Mouse (Mus musculus) limb, embryonic 10.5 days (tissue): ENCODE measurements at regions not wholly inside any gene's neighbourhood (a gene's known extent, or its start where the extent isn't known, plus 50 kb on each side); places are given as distances from the start of the nearest gene placed in this dataset.
A peak's percentile ranks its signal among the peaks of the same experiment; 100 is the strongest.
"Not testable (repeated sequence)": the region's sequence is repeated elsewhere in the genome, so short reads cannot be mapped to it uniquely, and the experiment has no call there.

Source experiments
- DNase-seq: peaks from one replicate; pipeline ENCODE4 v3.0.0-alpha.2; 2017; ENCODE audit warnings: low spot score
- H3K27ac ChIP-seq: fragments of 300-500 bp; sonication (generic); 2 replicates; pipeline ENCODE4 v1.5.1; 2016; ENCODE audit warnings: mild to moderate bottlenecking
- H3K27me3 ChIP-seq: fragments of 300-500 bp; sonication (generic); 2 replicates; pipeline ENCODE4 v1.6.1; 2016; ENCODE audit warnings: low read depth, mild to moderate bottlenecking; ENCODE audit not compliant: poor library complexity, severe bottlenecking
- H3K36me3 ChIP-seq: fragments of 300-500 bp; sonication (generic); 2 replicates; pipeline ENCODE4 v1.6.1; 2016; ENCODE audit warnings: mild to moderate bottlenecking, moderate library complexity
- H3K4me1 ChIP-seq: fragments of 300-500 bp; sonication (generic); 2 replicates; pipeline ENCODE4 v1.6.1; 2016
- H3K4me3 ChIP-seq: fragments of 300-500 bp; sonication (generic); 2 replicates; pipeline ENCODE4 v1.5.1; 2016; ENCODE audit warnings: mild to moderate bottlenecking, moderate library complexity
- H3K9me3 ChIP-seq: fragments of 300-500 bp; sonication (generic); replicated peaks from 2 replicates; pipeline ENCODE4 v1.6.1; 2016; ENCODE audit warnings: mild to moderate bottlenecking
- WGBS: fragments of 180-500 bp; shearing (Covaris S2); methylation state at CpG from one replicate; pipeline ENCODE4 v1.1.7; 2016; 5-methylcytosine and 5-hydroxymethylcytosine counted together

GRCm38 (mm10) chr4:110094541-110094940 is 116.7 kb downstream of the Dmrta2 start:
- WGBS: 89% methylated on average over 1 of the region's 1 CpGs
- Histone ChIP-seq H3K4me3 (no peak overlapping the region), H3K27ac (no peak overlapping the region), H3K27me3 (no peaks in the 10 kb centered on the region), H3K4me1 (0 out of 2 replicates have a peak, but pooled peaks cover 3% of the 10 kb centered on the region), H3K9me3 (no peaks in the 10 kb centered on the region), H3K36me3 (no peaks in the 10 kb centered on the region)
- no peak for DNase-seq

GRCm38 (mm10) chr4:110095760-110096593 is 118.1 kb downstream of the Dmrta2 start:
- 80% methylated on average over 11 of the region's 11 CpGs for WGBS
- H3K27ac ChIP-seq: no peak overlapping the region
- DNase-seq: no peak
- no peak overlapping the region for H3K4me3 ChIP-seq
- H3K4me1 ChIP-seq: 0 out of 2 replicates have a peak, but pooled peaks cover 3% of the 10 kb centered on the region
- H3K36me3 ChIP-seq: no peaks in the 10 kb centered on the region
- H3K27me3 ChIP-seq: no peaks in the 10 kb centered on the region
- no peaks in the 10 kb centered on the region for H3K9me3 ChIP-seq

GRCm38 (mm10) chr4:110104119-110104518 is 126.3 kb downstream of the Dmrta2 start:
- WGBS: 95% methylated on average over 7 of the region's 7 CpGs
- not testable (repeated sequence) for H3K27me3 ChIP-seq, H3K27ac ChIP-seq, H3K36me3 ChIP-seq, H3K4me1 ChIP-seq, H3K9me3 ChIP-seq, H3K4me3 ChIP-seq, DNase-seq

GRCm38 (mm10) chr4:110106620-110107243 is 128.9 kb downstream of the Dmrta2 start:
- H3K4me3 ChIP-seq: no peak overlapping the region
- H3K4me1 ChIP-seq: no peaks in the 10 kb centered on the region
- no peaks in the 10 kb centered on the region for H3K9me3 ChIP-seq
- 84% methylated on average over 7 of the region's 7 CpGs for WGBS
- no peak overlapping the region for H3K27ac ChIP-seq
- no peaks in the 10 kb centered on the region for H3K27me3 ChIP-seq
- no peaks in the 10 kb centered on the region for H3K36me3 ChIP-seq
- no peak for DNase-seq

- H3K9me3 ChIP-seq: no peaks in the 10 kb centered on the region
- peaks cover 33% of the 10 kb centered on the region for H3K4me1 ChIP-seq
- H3K27ac ChIP-seq: no peak overlapping the region
- no peaks in the 10 kb centered on the region for H3K36me3 ChIP-seq
- 21% methylated on average over 9 of the region's 9 CpGs for WGBS
- 0 out of 2 replicates have a peak, but pooled peaks cover 6% of the 10 kb centered on the region for H3K27me3 ChIP-seq
- no peak overlapping the region for H3K4me3 ChIP-seq
- DNase-seq: peak; percentile 78
Observed at GRCm38 (mm10) chr4:110119438-110119837, 141.6 kb downstream of the Dmrta2 start.

GRCm38 (mm10) chr4:110119874-110120273 is 142.0 kb downstream of the Dmrta2 start:
- H3K9me3 ChIP-seq: no peaks in the 10 kb centered on the region
- 0 out of 2 replicates have a peak, but pooled peaks cover 6% of the 10 kb centered on the region for H3K27me3 ChIP-seq
- WGBS: 23% methylated on average over 3 of the region's 3 CpGs
- H3K4me1 ChIP-seq: peaks cover 34% of the 10 kb centered on the region
- H3K36me3 ChIP-seq: no peaks in the 10 kb centered on the region
- no peak overlapping the region for H3K27ac ChIP-seq
- DNase-seq: no peak
- H3K4me3 ChIP-seq: no peak overlapping the region

- Histone ChIP-seq H3K4me1 (peaks cover 43% of the 10 kb centered on the region), H3K9me3 (no peaks in the 10 kb centered on the region), H3K4me3 (no peak overlapping the region), H3K27me3 (0 out of 2 replicates have a peak, but pooled peaks cover 6% of the 10 kb centered on the region), H3K36me3 (no peaks in the 10 kb centered on the region), H3K27ac (no peak overlapping the region)
- 29% methylated on average over 9 of the region's 9 CpGs for WGBS
- DNase-seq: no peak
Observed at GRCm38 (mm10) chr4:110120761-110121160, 142.9 kb downstream of the Dmrta2 start.

GRCm38 (mm10) chr4:110121447-110121846 is 143.6 kb downstream of the Dmrta2 start:
- 29% methylated on average over 5 of the region's 5 CpGs for WGBS
- Histone ChIP-seq H3K36me3 (no peaks in the 10 kb centered on the region), H3K4me3 (no peak overlapping the region), H3K27ac (peak overlapping the region; percentile 26), H3K27me3 (0 out of 2 replicates have a peak, but pooled peaks cover 6% of the 10 kb centered on the region), H3K9me3 (no peaks in the 10 kb centered on the region), H3K4me1 (peaks cover 49% of the 10 kb centered on the region)
- DNase-seq: no peak

- H3K36me3 ChIP-seq: no peaks in the 10 kb centered on the region
- peak overlapping the region; percentile 5; the same call in 1 of the 2 replicates for H3K4me3 ChIP-seq
- H3K9me3 ChIP-seq: no peaks in the 10 kb centered on the region
- H3K4me1 ChIP-seq: peaks cover 57% of the 10 kb centered on the region
- WGBS: 16% methylated on average over 6 of the region's 6 CpGs
- peak overlapping the region; percentile 70 for H3K27ac ChIP-seq
- 0 out of 2 replicates have a peak, but pooled peaks cover 10% of the 10 kb centered on the region for H3K27me3 ChIP-seq
- DNase-seq: peak; percentile 65
Observed at GRCm38 (mm10) chr4:110125067-110125784, 147.4 kb downstream of the Dmrta2 start.

GRCm38 (mm10) chr4:110127941-110128520 is 150.2 kb downstream of the Dmrta2 start:
- no peak for DNase-seq
- 62% methylated on average over 3 of the region's 3 CpGs for WGBS
- Histone ChIP-seq H3K27me3 (0 out of 2 replicates have a peak, but pooled peaks cover 4% of the 10 kb centered on the region), H3K36me3 (no peaks in the 10 kb centered on the region), H3K9me3 (no peaks in the 10 kb centered on the region), H3K4me1 (peaks cover 41% of the 10 kb centered on the region), H3K4me3 (no peak overlapping the region), H3K27ac (no peak overlapping the region)

- Histone ChIP-seq H3K27ac (no peak overlapping the region), H3K36me3 (no peaks in the 10 kb centered on the region), H3K27me3 (0 out of 2 replicates have a peak, but pooled peaks cover 4% of the 10 kb centered on the region), H3K4me1 (peaks cover 50% of the 10 kb centered on the region), H3K9me3 (no peaks in the 10 kb centered on the region), H3K4me3 (no peak overlapping the region)
- WGBS: 21% methylated on average over 1 of the region's 1 CpGs
- DNase-seq: peak; percentile 73
Observed at GRCm38 (mm10) chr4:110128918-110129317, 151.1 kb downstream of the Dmrta2 start.

- 35% methylated on average over 3 of the region's 3 CpGs for whole genome bisulfite sequencing
- Histone ChIP-seq H3K36me3 (no peaks in the 10 kb centered on the region), H3K9me3 (no peaks in the 10 kb centered on the region), H3K27ac (no peak overlapping the region), H3K27me3 (0 out of 2 replicates have a peak, but pooled peaks cover 4% of the 10 kb centered on the region), H3K4me3 (no peak overlapping the region), H3K4me1 (peaks cover 56% of the 10 kb centered on the region)
- DNase-seq: peak; percentile 40
Observed at GRCm38 (mm10) chr4:110129518-110129917, 151.7 kb downstream of the Dmrta2 start.
